ENCODE assay signal across 19 mouse cellular contexts in genomic region chr10:16960971-16961370, GRCm38 (mm10).
"Had no signal": no experiment of that assay in that cellular context is flagged by ENCODE, and none has a peak within 500 bp of the region (broad histone marks: within the 10 kb centered on the region; RNA-seq: fewer than 3 reads in every experiment).

No protein-coding gene starts in this region.

- H3K9me3 ChIP-seq: midbrain, embryonic 10.5 days; midbrain, embryonic 12.5 days; neural tube, embryonic 13.5 days; neural tube, embryonic 15.5 days had no signal

- H3K27ac ChIP-seq: midbrain, embryonic 10.5 days; midbrain, embryonic 12.5 days; neural tube, embryonic 13.5 days; neural tube, embryonic 15.5 days had no signal

- DNase-seq: lung, adult 18-20 months; lung, embryonic 14.5 days; lung, postnatal 10 days; lung, postnatal 4 days; midbrain, embryonic 14.5 days; retina, postnatal 1 day; right cerebral cortex, adult 18-20 months; right cerebral cortex, postnatal 25 days; right cerebral cortex, postnatal 4 days; spleen, adult 18-20 months; thymus, adult 18-20 months; thymus, postnatal 14 days; thymus, postnatal 36 days had no signal

- H3K4me1 ChIP-seq: midbrain, embryonic 10.5 days; midbrain, embryonic 12.5 days; neural tube, embryonic 13.5 days; neural tube, embryonic 15.5 days had no signal

- H3K4me3 ChIP-seq: midbrain, embryonic 10.5 days; midbrain, embryonic 12.5 days; myocyte; neural tube, embryonic 13.5 days; neural tube, embryonic 15.5 days had no signal

- H3K36me3 ChIP-seq: midbrain, embryonic 10.5 days; midbrain, embryonic 12.5 days; neural tube, embryonic 13.5 days; neural tube, embryonic 15.5 days had no signal

- H3K4me2 ChIP-seq: lung, embryonic 14.5 days; midbrain, embryonic 12.5 days; neural tube, embryonic 13.5 days; neural tube, embryonic 15.5 days had no signal

- ATAC-seq: midbrain, embryonic 16.5 days had no signal

- H3K27me3 ChIP-seq: midbrain, embryonic 12.5 days; neural tube, embryonic 13.5 days; neural tube, embryonic 15.5 days had no signal

- H3K9ac ChIP-seq: lung, embryonic 14.5 days; midbrain, embryonic 12.5 days; neural tube, embryonic 13.5 days; neural tube, embryonic 15.5 days had no signal
